25 mouse cellular contexts compared by ENCODE assay signal in the genomic region with DNA sequence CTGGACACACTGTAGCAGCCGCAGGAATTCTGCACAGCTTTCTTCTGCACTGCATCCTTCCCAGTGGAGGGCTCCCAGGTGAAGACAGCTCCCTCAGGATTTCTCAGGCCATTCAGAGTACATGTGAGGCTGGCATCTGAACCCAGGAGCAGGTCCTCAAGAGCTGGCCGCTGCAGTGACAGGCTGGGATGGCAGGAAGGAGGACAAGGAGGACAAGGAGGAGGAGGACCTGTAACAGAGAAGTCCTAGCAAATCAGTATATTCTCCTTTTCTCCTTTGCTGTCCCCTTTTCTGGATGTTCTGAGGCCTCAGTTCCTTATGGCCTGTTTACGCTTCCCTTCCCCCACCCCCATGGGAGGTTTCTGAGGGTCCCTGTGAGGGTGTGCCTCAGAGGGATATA.
"Had no signal": no experiment of that assay in that cellular context is flagged by ENCODE, and none has a peak within 500 bp of the region (broad histone marks: within the 10 kb centered on the region; RNA-seq: fewer than 3 reads in every experiment).

No protein-coding gene starts in this region.

- H3K4me3 ChIP-seq: embryonic facial prominence, embryonic 10.5 days; embryonic facial prominence, embryonic 12.5 days; embryonic facial prominence, embryonic 13.5 days; embryonic facial prominence, embryonic 15.5 days; erythroblast, embryonic 14.5 days; forebrain, embryonic 10.5 days; forebrain, embryonic 12.5 days; forebrain, embryonic 13.5 days; forebrain, embryonic 15.5 days; gastrocnemius, adult 2 months; heart, adult 2 months had no signal

- DNase-seq: cerebellum, adult 9-10 months; cerebellum, adult 9-11 months; cerebellum, postnatal 10 days; cerebellum, postnatal 14 days; cerebellum, postnatal 25 days; cerebellum, postnatal 36 days; embryo, embryonic 11 days; forebrain, postnatal 0 days; gastrocnemius, adult 2 months; gastrocnemius, postnatal 10 days; gastrocnemius, postnatal 14 days; gastrocnemius, postnatal 25 days; gastrocnemius, postnatal 36 days; heart, adult 11 months; heart, adult 18-20 months; heart, adult 2 months had no signal

- H3K4me2 ChIP-seq: embryonic facial prominence, embryonic 12.5 days; embryonic facial prominence, embryonic 13.5 days; embryonic facial prominence, embryonic 15.5 days; forebrain, embryonic 12.5 days; forebrain, embryonic 13.5 days; forebrain, embryonic 15.5 days had no signal

- H3K36me3 ChIP-seq: embryonic facial prominence, embryonic 10.5 days; embryonic facial prominence, embryonic 12.5 days; embryonic facial prominence, embryonic 13.5 days; embryonic facial prominence, embryonic 15.5 days; forebrain, embryonic 10.5 days; forebrain, embryonic 12.5 days; forebrain, embryonic 15.5 days had no signal

- H3K27ac ChIP-seq: embryonic facial prominence, embryonic 10.5 days; embryonic facial prominence, embryonic 12.5 days; embryonic facial prominence, embryonic 13.5 days; embryonic facial prominence, embryonic 15.5 days; forebrain, embryonic 10.5 days; forebrain, embryonic 12.5 days; forebrain, embryonic 13.5 days; forebrain, embryonic 15.5 days; gastrocnemius, adult 2 months; heart, adult 2 months had no signal

- H3K4me1 ChIP-seq: embryonic facial prominence, embryonic 10.5 days; embryonic facial prominence, embryonic 12.5 days; embryonic facial prominence, embryonic 13.5 days; embryonic facial prominence, embryonic 15.5 days; forebrain, embryonic 10.5 days; forebrain, embryonic 12.5 days; forebrain, embryonic 13.5 days; forebrain, embryonic 15.5 days had no signal

- H3K9me3 ChIP-seq: embryonic facial prominence, embryonic 12.5 days; embryonic facial prominence, embryonic 13.5 days; embryonic facial prominence, embryonic 15.5 days; forebrain, embryonic 10.5 days; forebrain, embryonic 12.5 days; forebrain, embryonic 13.5 days; forebrain, embryonic 15.5 days had no signal

- H3K9ac ChIP-seq: embryonic facial prominence, embryonic 12.5 days; embryonic facial prominence, embryonic 13.5 days; embryonic facial prominence, embryonic 15.5 days; forebrain, embryonic 12.5 days; forebrain, embryonic 13.5 days; forebrain, embryonic 15.5 days; forebrain, postnatal 0 days had no signal

- H3K27me3 ChIP-seq: embryonic facial prominence, embryonic 12.5 days; embryonic facial prominence, embryonic 13.5 days; embryonic facial prominence, embryonic 15.5 days; forebrain, embryonic 12.5 days; forebrain, embryonic 13.5 days; forebrain, embryonic 15.5 days had no signal
